Mouse (Mus musculus) regulatory T cell (primary cell): ENCODE measurements around the gene Hist1h4j.

ENCODE experiments used
- in situ Hi-C: fragments of 300-600 bp; cut with MboI, MseI; formaldehyde crosslinking; loops from one replicate; pipeline ENCODE4 v1.15.1; 2025; ENCODE audit warnings: high pct_unique_total_duplicates

The Hist1h4j gene

DNA sequence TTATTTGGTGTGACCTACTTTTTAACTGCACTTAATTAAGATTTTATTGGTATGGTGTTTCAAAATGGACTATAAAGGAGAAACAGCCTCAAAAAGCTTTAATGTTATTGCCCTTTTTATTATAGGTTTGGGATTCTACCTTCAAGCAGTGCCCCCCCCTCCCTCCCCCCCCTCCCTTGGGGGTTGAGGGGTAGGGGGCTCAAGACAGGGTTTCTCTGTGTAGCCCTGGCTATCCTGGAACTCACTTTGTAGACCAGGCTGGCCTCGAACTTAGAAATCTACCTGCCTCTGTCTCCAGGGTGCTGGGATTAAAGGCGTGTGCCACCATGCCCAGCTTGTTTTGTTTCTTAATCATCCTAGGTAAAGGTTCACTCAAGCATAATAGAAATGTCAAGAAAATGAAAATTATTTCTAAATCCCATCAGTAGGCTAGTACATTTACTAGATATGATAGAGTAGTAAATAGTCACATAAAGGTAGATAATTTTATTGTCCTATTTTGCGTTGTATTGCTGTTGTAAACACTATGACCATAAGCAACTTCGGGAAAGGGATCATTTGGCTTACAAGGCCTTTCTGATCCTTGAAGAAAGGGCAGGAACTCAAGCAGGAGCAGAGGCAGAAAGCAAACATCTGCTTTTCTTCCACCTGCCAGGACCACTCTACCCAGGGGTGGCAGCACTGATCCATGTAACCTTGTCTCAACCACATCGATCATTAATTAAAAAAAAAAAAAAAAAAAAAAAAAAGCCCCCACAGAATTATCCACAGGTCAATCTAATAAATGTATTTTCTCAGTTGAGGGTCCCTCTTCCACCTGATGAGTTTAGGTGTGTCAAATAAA is 11.6 kb upstream of the Hist1h4j start:
- in situ Hi-C loops, result loop anchor here (5.0 kb wide), 2 partner anchors 314 to 1849 kb away; partner anchors contain the start of genes Hist1h2ad, Hist1h2ae, Hist1h2ah and Hist1h2bf

DNA sequence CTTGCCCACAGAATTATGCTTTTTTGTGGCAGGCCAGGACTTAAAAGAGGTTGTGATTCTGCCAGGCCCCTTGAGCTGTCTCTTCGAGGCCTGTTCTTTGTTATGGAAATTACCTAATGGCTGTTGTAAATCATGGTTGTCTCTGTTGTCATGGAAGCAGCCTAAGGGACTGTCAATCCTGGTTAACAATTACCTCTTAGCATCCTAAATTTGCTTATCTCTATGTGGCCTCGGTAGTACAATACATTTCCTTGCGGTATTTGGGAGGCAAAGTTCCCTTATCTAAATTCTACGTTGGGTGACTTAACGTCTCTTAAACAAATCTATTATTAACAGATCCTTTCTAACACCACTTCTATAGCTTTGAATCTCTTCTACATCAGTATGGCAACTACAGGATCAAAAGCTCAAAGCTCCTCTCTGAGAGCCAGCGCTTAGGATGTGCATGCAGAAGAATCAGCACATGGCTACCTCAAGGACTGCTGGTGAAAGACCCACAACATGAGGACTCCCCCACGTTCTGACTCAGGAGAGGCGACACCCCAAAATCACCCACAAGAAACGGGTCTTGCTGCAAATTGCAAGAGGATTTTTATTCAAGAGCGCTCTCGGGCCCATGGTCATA is 6.8 kb upstream of the Hist1h4j start:
- in situ Hi-C loops, result no loop called here

DNA sequence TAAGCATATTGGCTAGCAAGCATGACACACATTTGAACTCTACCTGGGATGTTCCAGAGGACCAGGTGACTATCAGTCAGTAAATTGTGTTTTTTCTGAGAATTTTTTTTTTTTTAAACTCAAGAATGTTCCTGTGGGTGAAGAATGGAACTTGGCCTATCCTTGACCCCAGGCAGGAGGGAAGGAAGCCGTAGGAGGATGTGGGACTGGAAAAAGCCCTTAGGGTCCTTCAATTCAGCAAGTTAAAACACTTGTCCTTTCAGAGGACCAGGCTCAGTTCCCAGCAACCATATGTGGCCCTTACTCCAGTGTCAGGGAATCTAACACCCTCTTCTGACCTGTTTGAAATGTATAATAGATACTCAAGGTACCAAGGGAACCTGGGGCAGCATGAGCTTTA is 5.3 kb upstream of the Hist1h4j start:
- in situ Hi-C loops, result no loop called here

DNA sequence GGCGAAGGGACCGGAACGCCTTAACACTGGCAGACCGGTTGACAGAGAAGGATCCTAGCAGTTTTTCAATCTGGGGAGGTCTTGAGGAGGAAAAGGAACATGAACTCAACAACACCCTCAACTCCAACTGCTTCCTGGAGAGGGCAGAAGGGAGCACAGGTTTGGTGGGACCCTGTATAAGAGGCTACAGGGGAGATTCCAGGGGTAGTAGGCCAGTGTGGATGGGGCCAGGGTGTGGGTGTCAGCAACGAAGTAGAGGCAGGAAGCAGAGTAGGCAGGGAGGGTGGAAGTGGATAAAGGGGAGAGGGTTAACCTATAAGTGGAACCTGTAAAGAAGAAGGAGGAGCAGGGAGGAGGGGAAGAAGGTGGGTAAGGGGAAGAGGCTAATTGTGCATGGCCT is 1.4 kb upstream of the Hist1h4j start:
- in situ Hi-C loops, result no loop called here

DNA sequence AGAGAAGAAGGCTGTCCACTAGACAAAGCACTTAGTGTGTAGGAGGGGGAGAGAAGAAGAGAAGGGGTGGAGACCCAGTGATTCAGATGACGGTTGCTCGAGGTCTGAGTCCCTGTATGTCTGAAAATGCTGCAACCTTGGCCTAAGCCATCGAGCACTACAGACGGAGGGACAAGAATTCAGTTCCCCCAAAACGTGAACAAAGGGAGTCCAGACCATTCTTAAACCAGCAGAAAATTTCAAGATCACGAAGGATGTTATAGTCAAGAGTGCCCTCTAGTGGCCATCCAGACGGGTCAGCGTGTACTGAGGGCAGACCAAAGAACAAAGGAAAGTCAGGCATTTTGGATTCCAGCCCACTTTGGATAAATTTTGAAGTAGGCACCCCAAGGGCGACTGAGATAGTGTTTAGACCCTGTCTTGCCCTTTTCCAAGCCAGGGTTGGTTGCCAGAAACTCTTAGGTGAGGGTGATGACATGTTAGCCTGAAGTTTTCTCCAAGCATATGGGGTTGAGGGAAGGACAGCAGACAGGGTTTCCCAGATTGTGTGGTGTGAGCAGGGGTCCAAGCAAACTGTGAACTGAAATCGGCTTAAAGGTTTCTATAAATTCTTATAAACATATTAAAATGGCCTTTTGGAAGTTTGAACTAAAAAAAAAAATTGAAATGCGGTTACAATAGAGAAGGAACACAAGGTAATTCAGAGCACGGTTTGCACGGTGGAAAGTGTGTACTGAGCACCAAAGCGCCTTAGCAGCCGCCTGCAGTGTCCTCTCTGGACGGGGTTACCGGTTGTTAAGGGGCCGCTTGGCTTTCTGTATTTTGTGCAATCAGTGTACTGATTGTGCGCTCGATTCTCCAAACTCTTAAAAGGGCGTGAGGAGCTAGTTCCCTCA is 606 bp upstream of the Hist1h4j start:
- in situ Hi-C loops, result no loop called here

DNA sequence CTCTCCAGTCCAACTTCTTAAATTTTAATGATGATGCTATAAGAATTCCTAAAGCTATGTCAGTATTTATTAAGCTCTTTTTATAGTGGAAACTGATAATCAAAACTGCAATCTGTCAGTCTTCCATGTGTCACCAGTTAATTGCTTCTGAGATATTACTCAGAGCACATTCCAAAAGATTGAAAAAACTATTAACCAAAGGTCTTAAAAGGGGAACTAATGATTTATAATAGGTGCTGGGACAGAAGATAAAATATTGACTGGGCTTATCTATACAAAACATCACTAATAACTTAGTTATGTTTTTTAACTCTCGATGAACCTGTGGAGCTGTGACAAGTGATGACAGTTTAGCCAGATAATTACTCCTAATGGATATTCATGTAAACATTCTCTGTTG is 10.1 kb downstream of the Hist1h4j start:
- in situ Hi-C loops, result no loop called here

DNA sequence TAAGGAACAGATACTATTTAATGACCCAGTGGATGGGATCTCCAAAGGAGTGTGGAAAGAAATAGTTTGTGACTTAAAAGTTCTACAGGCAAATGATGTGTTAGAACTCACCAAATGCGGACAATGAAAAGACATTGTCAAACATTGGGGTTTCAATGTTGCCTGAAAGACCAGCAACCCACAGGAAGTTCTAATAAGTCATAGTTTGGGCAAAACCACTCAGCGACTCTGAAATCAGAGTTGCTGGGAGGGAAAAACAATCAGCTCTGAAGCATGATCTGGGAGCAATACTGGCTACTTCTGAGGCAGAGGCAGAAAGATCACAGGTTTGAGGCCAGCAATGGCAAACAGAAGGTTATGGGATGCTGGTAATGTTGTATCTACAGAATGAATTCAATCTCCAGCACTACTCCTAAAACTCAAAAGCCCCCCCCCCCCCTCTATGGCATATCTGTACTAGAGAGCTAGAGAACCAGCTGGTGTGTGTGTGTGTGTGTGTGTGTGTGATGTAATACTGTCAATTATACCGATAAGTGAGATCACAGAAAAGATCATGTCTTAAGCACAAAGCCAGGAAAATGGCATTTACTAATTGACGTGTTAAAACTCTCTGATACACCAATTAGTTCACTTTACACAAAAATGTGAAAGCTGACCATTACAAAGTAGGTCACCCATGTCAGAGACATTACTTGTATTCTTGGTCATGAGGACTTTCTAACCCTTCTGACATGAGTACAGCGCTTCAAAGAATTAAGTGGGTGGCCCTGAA is 14.7 kb downstream of the Hist1h4j start:
- in situ Hi-C loops, result loop anchor here (5.0 kb wide), 1 partner anchor 32 kb away; the partner anchor contains the start of genes Hist1h2ai, Hist1h2bl and Hist1h3h

DNA sequence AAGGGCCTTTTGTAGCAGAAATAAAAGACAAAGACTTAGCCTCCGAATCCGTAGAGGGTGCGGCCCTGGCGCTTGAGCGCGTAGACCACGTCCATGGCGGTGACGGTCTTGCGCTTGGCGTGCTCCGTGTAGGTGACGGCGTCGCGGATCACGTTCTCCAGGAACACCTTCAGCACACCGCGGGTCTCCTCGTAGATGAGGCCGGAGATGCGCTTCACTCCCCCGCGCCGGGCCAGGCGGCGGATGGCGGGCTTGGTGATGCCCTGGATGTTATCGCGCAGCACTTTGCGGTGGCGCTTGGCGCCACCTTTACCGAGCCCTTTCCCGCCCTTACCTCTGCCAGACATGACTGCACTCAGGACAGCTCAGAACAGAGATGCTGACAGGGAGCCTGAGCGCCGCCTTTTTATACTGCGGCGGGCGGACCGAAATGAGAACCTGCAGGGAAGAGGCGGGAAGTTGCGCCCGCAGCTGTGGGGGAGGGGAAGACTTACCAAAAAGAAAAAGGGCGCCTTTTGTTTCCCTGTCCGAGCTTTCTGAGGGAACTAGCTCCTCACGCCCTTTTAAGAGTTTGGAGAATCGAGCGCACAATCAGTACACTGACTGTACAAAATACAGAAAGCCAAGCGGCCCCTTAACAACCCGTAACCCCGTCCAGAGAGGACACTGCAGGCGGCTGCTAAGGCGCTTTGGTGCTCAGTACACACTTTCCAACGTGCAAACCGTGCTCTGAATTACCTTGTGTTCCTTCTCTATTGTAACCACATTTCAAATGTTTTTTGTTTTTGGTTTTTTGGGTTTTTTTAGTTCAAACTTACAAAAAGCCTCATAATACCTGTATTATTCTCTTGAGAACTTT is 15.5 kb downstream of the Hist1h4j start, which contains the start of gene Hist1h4k:
Gene Hist1h4k, minus strand, starts transcription at position 347 of the 859 bp plus-strand sequence.
- in situ Hi-C loops, result loop anchor here (5.0 kb wide), 1 partner anchor 33 kb away; the partner anchor contains the start of genes Hist1h2ai, Hist1h2bl and Hist1h3h

DNA sequence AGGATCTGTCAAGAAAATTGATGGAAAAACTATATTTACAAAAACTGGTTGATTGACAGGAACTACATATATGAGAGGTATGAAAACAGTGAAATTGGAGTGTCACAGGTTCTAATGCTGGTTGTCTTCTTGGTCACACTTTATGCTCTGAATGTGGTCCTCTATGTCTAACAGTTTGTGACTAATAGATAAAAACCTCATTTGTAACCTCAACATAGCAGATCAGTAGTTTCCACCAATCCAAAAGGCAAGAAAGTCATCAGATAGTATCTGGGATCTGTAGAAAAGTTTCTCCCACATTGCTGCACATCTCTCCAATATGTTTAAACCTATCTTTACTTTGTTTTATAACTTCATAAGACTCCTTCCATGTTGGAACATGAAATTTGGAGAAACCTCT is 16.6 kb downstream of the Hist1h4j start:
- in situ Hi-C loops, result loop anchor here (5.0 kb wide), 1 partner anchor 34 kb away; the partner anchor contains the start of genes Hist1h2ai, Hist1h2bl and Hist1h3h

DNA sequence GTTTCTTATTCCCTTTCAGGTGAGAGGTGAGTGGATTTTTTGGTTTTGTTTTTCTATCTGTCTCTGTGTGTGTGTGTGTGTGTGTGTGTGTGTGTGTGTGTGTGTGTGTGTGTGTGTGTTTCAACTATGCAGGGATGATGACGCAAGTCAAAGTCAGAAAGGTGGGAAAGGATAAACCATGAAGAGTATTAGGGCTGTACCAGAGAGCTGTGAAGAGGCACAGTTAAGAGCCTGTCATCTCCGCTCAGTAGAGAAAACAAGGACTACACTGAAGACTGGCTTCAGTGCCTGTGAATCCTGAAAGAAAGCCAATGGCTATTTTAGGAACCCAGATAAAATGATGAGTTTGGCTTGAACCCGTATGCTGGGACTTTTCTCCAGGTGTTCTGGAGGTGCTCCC is 17.0 kb downstream of the Hist1h4j start:
- in situ Hi-C loops, result loop anchor here (5.0 kb wide), 1 partner anchor 35 kb away; the partner anchor contains the start of genes Hist1h2ai, Hist1h2bl and Hist1h3h

DNA sequence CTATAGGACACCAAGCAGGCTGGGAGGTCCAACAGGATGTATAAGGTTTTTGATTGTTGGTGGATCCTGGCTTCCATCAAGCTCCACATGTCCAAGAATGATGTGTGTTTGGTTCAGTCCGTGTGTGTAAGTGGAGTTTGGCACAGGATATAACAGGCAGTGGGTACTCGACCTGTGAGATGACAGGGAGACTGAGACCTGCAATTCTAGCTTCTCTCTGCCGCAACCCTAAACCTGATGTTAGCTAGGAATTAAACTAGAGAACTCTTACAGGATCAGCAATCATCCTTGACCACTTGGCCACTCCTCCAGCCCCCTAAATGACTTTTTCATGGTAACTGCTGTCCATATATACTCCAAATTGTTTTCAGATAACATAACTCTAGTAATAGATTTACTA is 17.5 kb downstream of the Hist1h4j start:
- in situ Hi-C loops, result loop anchor here (5.0 kb wide), 1 partner anchor 35 kb away; the partner anchor contains the start of genes Hist1h2ai, Hist1h2bl and Hist1h3h

DNA sequence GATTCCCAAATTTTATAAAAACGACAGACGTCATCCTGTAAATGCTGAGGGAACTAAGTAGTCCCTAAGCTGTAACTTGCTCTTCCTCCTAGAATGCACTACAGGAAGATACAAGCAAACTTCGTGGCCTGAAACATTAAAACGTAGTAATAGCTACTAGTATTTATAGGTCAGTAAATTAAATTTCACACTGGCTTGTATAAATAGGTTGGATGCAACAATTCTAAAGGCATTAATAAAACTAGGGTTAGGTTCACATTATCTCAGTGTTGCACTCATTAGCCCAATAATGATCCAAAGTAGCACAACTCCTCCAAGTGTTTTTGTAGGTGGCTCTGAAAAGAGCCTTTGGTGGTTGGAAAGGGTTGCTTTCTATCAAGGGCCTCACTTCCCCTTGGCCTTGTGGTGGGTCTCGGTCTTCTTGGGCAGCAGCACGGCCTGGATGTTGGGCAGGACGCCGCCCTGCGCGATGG is 18.2 kb downstream of the Hist1h4j start:
- in situ Hi-C loops, result loop anchor here (5.0 kb wide), 1 partner anchor 36 kb away; the partner anchor contains the start of genes Hist1h2ai, Hist1h2bl and Hist1h3h

DNA sequence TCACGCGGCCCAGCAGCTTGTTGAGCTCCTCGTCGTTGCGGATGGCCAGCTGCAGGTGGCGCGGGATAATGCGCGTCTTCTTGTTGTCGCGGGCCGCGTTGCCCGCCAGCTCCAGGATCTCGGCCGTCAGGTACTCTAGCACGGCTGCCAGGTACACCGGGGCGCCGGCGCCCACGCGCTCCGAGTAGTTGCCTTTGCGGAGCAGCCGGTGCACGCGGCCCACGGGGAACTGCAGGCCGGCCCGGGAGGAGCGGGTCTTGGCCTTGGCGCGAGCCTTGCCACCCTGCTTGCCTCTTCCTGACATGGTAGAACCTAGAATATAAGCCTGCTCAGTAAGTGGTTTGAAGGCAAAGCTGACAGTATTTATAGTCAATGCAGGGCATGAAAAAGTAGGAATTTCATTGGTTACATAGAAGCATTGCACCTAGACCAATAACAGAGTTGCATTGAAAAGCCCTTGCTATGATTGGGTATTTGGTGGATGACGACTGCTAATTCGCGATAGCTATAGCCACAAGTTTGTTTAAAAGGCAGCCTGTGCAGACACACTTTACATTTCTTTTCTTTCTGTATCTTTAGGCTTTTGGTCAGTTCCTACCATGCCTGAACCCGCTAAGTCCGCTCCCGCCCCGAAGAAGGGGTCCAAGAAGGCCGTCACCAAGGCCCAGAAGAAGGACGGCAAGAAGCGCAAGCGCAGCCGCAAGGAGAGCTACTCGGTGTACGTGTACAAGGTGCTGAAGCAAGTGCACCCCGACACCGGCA is 18.8 kb downstream of the Hist1h4j start, which contains the start of the genes Hist1h2ak and Hist1h2bn:
Gene Hist1h2ak, minus strand, starts transcription at position 304 of the 762 bp plus-strand sequence.
Gene Hist1h2bn, plus strand, starts transcription at position 600 of the 762 bp plus-strand sequence.
- in situ Hi-C loops, result loop anchor here (5.0 kb wide), 1 partner anchor 36 kb away; the partner anchor contains the start of genes Hist1h2ai, Hist1h2bl and Hist1h3h

DNA sequence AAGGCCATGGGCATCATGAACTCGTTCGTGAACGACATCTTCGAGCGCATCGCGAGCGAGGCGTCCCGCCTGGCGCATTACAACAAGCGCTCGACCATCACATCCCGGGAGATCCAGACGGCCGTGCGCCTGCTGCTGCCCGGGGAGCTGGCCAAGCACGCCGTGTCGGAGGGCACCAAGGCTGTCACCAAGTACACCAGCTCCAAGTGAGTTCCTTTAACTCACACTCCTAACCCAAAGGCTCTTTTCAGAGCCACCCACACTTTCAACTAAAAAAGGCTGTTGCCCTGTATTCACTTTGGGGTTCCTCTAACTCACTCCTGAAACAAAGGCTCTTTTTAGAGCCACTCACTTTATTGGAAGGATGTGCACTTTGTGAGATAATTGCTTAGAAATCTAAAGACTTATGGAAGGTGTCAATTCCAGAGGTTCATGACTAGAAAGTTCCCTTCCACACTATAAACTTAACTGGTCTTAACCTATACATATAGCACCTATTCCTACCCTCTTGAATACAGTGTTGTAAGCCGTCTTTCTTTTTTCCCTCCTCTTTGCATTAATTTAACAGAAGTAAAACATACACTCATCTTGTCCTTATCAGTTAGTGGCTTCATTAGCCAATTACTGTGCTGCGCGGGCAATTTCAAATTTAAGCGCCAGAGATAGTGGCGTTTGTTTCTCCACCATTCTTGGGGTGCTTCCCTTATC is 19.6 kb downstream of the Hist1h4j start:
- in situ Hi-C loops, result loop anchor here (5.0 kb wide), 1 partner anchor 37 kb away; the partner anchor contains the start of genes Hist1h2ai, Hist1h2bl and Hist1h3h

DNA sequence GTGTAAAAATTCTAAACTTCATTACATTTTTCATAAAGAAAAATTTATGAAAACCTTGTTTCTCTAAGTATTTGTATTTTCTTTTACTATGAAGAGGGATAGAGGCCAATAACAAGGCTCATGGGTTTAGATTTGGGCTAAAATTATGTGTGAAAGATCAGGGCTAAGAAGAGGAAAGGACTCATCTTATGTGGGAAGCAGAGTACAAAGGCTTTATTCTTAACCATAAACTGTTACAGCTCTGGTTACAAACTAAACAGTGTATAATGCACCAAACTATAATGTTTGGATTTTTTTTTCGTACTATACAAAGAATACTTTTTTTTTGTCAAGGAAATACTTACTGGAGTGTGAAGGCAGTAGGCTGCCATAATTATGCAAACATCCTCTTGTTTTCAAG is 20.8 kb downstream of the Hist1h4j start:
- in situ Hi-C loops, result no loop called here

DNA sequence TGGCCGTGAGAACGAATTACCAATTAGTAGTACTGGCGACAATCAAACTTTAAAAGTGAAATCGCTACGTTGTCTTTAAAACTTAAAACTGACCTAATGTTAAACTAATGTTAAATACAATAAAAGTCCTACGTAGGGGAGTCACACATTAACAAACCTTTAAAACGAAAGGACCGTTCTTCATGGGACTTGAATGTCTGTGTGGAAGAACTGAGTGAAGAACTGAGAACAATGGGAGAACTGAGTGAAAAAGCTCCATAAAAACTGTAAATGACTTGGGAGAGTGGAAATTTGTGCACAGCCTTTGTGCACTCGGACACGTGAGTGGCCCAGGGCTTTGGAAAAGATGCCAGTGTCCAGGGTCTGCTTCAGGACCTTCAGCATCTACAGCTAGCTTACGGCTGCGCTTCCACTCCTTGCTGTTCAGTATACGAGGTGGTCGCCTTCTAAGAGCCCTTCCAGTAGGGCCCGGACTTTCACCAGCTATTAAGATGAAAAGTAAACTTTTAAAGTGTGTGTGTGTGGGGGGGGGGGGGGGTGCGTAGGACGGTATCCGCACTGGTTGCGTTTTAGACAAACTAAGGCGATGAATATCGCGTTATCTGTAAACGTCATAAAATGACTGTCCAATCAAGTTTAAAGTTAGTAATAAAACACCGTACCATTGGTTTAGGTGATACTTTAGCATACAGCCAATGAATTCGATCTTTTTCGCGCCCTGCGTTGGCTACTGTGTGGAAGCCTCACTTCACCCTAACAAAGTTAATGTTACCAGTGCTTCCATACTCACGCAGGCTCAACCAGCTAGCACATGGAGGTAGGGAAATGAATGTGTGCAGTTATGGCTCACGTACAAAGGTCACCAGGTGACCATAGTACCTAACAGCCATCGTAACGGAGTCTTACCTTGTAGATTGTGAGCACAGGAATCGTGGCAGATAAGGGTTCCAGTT is 44.2 kb downstream of the Hist1h4j start:
- in situ Hi-C loops, result loop anchor here (25.0 kb wide), 1 partner anchor 1958 kb away; the partner anchor contains the start of genes Hist1h1c, Hist1h2bb and Hist1h3c
